Mouse (Mus musculus) spleen, embryonic (tissue): ENCODE data around the gene Snapin.

Experiments
- CTCF ChIA-PET: fragments of 350-600 bp; sonication (Branson Sonifier 250); formaldehyde crosslinking; loops from one replicate; lab custom pipeline; 2022; lab: Charles Lee

The Snapin gene

DNA sequence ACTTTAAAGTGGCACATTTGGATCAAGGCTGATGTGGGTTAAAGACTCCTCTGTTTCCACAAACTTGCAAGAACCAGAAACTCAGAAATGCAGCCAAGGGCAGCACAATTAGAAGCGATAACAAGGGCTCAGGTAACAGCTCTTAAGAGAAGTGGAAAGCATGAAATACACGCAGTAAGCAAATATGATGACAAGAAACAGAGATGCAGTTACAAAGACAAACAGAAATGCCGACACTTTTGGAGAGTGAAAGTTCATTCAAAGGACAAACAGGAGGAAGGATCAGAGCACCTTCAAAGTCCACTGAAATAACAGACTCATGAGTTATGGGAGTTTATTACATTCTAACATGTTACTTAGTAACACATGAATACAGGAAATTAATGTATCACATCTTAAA lies 15.5 kb upstream of the Snapin start:
- CTCF ChIA-PET, result no interaction called here

DNA sequence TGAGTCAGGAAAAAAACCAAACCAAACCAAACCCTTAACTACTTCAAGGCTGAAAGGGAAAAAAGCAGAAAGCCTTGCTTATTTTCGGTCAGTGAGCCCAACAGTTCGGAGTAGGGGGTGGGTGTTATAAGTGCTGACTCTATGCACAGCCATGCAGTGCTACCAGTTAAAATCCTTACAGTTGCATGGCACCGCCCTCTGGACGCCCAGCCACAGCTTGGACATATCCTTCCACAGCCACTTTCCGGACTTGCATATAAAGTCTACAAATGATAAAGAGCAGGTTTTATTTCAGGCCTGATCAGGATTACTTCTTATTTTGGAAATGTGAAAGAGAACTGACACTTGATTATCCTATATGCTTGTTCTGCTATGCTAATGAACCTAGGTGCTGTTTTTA lies 14.4 kb upstream of the Snapin start:
- CTCF ChIA-PET, result interaction anchor here (0.9 kb wide), 1 partner anchor 12 kb away, joined by 3 read pairs; no protein-coding TSS in a partner anchor

DNA sequence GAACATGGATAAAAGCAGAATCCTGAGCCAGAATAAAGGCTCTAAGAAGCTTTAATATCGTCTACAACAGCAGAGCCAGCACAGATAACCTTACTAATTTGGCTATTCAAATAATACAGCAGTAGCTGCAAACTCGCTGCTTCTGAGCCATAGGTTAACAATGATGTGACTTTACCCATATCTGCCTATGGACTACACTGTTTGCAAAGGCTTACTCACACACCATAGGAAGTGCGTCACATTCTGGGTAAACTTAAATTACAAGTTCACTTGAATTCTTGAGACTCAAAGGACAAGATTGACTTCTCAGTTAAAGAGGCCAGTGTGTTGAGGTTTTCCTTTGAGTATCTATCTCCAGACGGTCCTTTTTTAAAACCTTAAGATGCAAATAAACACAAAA lies 12.6 kb upstream of the Snapin start:
- CTCF ChIA-PET, result interaction anchor here (1.0 kb wide), 1 partner anchor 11 kb away, joined by 4 read pairs; no protein-coding TSS in a partner anchor

DNA sequence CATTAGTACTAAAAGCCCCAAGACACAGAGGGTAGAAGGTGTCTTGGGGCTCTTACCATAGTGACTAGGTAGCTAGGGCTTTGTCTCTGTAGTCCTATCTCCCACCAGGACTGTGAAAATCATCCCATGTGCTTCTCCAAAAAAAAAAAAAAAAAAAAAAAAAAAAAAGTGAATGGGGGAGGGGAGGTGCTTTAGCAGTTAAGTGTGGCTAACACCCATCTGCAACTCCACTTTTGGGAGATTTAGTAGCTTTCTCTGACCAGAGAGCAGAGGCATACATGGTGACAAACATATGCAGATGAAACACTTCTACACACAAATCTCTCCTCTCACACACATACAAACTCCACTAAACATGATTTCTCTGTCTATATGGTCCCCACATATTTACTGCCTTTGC lies 6.8 kb upstream of the Snapin start:
- CTCF ChIA-PET, result interaction anchor here (0.6 kb wide), 1 partner anchor 18 kb away, joined by 6 read pairs; no protein-coding TSS in a partner anchor

DNA sequence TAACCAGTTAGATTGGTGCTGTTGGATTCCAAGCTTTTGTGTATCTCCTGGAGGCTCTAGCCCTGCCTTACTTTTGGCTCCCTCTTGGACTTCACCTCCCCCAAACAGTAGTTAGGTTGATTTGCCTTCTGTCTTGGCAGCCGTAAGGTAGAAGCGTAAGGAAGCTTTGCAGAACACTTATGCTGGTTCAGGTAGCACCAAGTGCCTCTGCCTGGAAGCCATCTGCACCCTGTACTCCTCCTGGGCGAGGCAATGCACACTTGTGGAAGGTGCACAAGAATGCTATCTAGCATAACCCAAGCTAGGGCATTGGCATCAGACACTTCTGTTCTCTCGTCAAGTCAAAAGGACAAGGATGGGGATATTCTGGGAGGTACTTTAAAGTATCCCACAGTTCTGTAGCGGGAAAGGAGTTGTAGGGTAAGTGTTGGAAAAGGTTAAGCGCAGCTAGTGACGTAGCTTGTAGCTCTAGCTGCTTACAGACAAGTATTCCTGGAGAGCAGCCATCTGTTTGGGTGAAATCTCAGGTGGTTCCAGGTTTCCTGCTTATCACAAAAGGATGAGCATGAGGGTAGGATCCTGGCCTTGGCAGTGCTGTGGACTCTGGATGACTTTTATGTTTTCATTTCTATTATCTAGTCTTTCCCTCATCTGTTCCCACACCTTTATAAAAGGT lies 5.2 kb upstream of the Snapin start:
- CTCF ChIA-PET, result no interaction called here

DNA sequence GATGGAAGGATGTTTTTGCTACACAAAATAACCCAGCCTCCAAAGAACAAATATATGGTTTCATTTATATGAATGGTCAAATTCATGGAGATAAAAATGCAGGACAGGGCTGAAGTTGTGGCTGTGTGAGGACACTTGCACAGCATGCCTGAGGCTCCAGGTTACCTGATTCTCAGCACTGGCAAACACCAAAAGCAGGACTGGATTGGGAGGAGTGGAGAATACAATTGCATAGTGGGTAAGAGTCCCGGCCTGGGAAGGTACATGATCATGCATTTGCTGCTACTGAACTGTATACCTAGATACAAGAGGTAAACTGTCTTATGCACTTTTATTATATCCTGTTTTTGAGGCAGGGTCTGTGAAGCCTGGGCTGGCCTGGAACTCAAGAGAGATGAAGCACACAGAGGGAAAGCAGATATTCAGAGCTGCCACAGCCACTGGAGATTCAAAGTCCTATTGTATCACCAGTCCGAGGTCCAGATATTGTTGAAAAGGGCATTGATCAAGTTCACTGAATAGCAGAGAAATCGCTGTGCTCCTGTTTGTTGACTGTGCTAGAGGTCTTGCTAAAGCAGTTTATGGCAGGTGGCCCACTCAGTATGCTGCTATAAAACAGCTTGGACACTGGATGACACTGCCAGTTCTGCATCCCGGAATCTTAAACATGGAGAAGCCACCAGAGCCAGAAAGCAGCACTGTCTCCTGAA lies 3.2 kb upstream of the Snapin start:
- CTCF ChIA-PET, result interaction anchor here (1.7 kb wide), 1 partner anchor 10 kb away, joined by 4 read pairs; no protein-coding TSS in a partner anchor

DNA sequence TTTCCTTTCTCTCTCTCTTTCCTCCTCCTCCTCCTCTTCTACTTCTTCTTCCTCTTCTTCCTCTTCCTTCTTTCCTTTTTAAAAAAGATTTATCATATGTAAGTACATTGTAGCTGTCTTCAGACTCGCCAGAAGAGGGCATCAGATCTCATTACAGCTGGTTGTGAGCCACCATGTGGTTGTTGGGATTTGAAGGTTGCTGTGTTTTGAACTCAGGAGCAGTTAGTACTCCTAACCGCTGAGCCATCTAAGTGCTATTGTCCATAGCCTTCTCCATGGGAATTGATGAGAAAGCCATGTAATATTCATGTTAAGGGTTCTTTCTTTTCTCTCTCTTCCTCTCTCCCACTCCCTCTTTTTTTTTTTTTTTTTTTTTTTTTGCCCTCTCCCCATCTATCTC lies 517 bp upstream of the Snapin start:
- CTCF ChIA-PET, result interaction anchor here (0.7 kb wide), 1 partner anchor 23 kb away, joined by 3 read pairs; no protein-coding TSS in a partner anchor

DNA sequence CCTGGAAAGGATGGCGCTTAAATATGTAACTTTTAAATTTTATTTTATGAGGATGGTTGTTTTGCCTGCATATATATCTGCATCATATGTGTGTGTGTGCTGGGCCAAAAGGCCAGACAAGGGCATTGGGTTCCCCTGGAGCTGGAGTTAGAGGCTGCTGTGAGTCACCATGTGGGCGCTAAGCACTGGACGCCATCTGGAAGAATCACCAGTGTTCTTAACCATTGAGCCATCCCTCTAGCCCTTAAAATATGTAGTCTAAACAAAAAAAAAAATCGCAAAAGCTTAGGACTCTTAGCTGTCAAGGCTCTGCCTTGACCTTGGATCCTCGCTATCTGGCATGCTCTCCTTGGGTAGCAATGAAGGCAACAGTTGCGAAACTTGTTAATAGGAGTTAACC lies 2.3 kb downstream of the Snapin start:
- CTCF ChIA-PET, result no interaction called here

DNA sequence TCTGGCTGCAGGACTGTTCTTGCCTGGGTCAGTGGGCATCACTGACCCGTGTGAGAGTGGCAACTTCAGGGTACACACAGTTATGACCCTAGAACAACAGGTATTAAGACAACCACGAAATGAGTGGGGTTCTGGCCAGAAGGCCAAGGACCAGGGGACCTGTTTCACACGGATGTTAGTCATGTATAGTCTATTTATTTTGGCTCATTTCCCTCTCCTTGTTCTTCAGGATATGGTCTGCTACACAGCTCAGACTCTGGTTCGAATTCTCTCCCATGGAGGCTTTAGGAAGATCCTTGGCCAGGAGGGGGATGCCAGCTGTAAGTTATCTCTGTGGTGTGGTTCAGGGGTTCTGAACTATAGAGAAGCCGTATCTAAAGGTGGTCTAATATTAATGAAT lies 3.8 kb downstream of the Snapin start:
- CTCF ChIA-PET, result no interaction called here

DNA sequence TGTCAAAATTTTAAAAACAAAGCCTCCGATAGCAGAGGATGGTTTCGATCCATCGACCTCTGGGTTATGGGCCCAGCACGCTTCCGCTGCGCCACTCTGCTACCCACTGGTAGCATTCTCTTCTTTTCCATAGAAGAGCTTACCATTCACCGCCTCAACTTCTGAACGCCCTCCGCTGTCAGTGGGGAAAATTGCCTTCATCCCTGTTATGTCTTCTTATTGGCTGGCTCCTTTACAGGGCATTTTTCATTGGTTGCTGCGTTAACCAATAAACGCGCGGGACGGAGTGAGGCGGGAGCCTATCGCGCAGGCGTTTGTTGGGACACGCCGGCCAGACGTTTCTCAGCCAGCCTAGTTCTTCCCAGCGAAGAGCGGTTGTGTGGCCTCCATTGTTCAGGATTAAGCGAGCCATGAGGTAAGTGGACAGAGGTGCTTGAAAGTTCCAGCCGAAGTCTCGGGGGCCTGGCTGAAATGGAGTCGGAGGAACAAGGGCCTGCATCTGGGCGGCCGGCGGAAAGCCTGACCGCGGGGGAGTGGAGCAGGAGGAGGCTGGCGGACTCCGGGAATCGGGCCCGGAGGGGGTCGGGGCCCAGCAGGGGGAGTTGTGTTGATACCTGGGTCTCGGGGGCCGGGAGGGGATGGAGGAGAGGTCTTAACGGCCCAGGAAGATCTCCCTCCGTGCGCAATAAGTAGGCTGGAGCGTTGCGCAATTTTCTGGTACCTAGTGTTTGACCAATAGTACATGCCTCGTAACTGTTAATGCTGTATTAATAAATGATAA lies 14.8 kb downstream of the Snapin start, which contains the start of gene Ilf2:
Ilf2 (plus strand) TSS at position 296 of the 781 bp plus-strand sequence.
- CTCF ChIA-PET, result interaction anchor here (0.7 kb wide), 1 partner anchor 55 kb away, joined by 13 read pairs; no protein-coding TSS in a partner anchor

DNA sequence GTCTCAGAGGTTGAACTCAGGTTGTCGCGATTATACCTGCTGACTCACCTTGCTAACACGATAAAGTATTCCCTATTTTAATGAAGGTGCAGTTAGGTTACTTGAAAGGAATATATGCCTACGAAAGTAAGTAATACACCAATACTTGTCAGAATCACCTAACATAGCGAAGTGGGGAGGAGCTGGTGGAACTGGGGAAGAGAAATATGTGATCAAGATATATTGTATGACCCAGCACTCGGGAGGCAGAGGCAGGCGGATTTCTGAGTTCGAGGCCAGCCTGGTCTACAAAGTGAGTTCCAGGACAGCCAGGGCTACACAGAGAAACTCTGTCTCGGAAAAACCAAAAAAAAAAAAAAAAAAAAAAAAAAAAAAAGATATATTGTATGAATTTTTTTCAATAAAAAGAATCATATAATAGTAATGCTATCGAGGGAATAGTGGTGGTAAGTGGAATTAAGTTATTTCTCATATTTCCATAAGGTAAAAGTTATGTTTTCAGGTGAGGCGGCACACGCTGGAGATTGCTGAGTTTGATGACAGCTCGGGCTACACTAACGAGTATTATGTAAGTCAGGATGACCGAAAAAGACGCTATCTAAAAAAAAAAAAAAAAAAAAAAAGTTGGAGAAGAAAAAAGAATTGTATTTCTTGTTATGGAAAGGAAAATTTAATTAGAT lies 15.5 kb downstream of the Snapin start:
- CTCF ChIA-PET, result interaction anchor here (0.7 kb wide), 1 partner anchor 54 kb away, joined by 13 read pairs; no protein-coding TSS in a partner anchor

DNA sequence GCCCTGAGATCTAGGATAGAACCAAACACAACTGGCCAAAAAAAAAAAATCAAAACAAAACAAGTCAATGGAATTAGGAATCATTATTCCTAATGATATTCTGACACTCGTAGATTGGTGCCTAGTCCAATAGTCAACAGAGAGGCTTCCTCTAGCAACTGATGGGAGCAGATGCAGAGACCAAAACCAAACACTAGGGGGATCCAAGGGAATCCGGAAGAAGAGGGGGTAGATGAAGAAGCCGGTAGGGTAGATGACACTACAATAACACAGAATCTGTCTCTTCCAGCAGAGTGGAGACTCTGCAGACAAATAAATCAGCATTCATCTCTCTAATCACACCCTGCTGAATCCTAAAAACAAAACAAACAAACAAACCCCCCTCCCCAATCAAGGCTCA lies 18.6 kb downstream of the Snapin start:
- CTCF ChIA-PET, result interaction anchor here (0.7 kb wide), 1 partner anchor 386 kb away, joined by 4 read pairs; no protein-coding TSS in a partner anchor

DNA sequence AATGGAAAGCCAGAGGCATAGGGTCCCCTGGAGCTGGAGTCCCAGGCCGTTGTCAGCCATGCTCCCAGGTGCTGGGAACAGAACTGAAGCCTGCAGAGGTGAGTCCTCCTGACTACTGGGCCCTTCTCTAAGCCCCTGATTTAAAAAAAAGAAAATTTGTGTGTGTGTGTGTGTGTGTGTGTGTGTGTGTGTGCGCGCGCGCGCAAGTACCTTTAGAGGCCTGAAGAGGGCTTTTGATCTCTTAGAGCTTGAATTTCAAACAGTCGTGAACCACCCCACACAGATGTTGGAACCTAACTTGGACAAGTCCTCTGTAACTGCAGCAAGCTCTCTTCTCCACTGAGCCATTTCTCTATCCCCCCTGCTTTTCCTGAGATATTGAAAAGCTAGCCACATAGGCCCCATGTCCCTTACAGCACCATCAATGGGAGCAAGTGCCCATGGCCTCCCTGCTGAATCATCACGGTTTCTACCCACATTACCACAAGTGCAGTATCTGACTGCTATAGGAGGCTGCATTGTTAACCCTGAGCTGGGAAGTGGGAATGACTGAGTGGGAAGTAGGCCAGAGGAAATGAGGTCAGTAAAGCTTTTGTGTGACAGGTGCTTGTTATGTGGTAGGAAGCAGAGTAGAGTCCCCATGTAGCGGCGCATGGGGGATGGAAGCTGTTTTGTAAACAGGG lies 23.1 kb downstream of the Snapin start:
- CTCF ChIA-PET, result interaction anchor here (0.7 kb wide), 2 partner anchors 90 to 223 kb away, joined by 5 read pairs; no protein-coding TSS in a partner anchor

DNA sequence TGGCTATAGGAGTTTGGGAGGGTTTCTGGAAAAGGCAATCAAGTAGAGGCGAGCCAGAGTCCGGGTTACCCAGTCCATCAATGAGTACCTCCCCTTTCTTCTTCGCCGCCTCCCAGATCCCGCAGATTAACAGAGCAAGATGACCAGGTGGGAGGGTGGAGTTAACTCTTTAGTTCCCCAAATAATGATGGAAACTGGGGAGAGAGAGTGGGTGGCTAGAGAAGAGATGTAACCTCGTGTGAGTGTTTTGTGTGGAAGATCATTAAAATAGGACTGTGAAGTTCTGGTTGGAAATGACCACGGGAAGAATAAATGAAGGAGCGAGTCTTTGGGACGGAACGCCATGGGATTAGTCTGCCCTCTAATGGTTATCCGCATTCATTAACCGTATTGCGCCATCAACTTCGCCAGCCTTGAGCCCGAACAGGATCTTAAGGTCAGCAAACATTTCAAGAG lies 24.5 kb downstream of the Snapin start:
- CTCF ChIA-PET, result no interaction called here

DNA sequence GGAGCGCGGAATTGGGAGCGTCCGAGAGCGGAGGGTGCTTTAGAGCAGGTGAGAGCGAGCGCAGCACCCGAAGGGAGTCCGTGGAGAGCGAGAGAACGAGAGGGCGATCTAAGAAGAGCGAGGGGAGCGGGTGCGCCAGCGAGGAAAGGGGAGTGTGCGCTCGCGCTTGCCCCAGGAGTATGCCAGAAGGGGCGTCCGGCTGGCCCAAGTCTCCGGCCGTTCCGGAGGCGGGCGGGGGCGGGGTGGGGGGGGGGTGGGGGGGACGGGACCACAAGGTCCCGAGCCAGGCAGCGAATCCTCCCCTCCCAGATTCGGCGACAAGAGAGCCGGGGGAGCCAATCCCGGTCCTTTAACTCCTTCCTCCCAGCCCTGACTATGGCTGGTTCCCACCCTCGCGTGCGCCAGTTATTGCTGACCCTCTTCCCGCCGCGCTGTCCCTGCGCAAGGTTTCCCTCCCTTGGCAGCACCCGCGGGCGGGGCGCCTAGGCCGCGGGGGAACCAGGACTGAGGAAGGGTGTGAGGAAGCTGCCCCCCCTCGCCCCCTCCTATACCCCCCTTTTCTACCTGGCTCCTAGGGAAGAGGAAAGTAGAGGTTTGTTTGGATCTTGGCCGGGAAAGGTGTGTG lies 25.0 kb downstream of the Snapin start, which contains the start of gene Npr1:
Npr1 (minus strand) TSS at position 181 of the 625 bp plus-strand sequence.
- CTCF ChIA-PET, result no interaction called here

DNA sequence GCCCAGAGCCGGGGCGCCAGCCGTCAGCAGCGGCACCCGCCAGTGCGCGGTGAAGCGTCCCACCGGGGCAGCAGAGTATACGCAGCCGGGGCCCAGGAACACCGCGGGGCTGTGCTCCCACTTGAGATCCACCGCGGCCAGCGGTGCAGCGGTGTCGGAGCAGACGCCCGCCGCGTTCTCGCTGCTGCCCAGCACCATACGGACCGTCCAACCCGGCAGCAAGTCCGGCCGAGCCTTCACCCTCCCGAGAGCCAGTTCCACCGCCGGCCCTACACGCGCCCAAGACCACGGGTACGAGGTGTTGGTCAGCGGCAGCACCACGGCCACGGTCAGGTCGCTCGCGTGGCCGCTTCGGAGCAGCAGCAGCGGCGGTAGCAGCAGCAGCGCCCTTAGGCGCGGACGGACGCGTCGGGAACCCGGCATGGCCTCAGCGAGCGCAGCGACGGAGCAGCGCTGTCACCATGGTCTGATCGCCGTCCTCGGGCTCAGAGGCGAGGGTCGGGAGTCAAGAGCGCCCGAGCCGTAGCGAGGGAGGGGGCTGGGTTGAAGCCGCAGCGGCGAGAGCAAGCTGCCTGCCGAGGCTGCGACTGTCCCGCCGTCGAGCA lies 25.6 kb downstream of the Snapin start:
- CTCF ChIA-PET, result no interaction called here

DNA sequence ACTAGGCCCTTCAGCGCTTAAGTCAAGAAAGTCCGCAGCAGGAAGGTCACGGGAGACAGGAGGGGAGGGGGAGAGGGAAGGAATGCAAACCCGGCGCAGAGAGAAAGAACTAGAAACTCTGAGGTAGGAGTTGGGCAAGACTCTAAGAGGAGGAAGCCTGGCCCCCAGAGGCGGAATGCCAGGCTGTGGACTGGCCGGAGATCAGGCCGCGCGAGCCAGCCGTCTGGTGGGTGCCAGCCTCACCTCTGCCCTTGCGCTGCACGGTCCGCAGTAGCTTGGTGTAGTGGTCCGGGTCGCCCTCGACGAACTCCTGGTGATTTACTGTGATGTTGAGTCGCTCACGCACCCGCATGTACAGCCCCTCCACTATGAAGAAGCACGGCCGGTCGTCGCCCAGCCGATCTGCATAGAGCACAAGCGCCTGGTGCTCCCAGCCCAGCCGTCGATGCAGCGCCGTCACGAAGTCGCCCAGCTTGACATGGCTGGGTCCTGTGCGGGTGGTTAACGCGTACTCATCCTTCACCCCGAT lies 26.2 kb downstream of the Snapin start:
- CTCF ChIA-PET, result no interaction called here

DNA sequence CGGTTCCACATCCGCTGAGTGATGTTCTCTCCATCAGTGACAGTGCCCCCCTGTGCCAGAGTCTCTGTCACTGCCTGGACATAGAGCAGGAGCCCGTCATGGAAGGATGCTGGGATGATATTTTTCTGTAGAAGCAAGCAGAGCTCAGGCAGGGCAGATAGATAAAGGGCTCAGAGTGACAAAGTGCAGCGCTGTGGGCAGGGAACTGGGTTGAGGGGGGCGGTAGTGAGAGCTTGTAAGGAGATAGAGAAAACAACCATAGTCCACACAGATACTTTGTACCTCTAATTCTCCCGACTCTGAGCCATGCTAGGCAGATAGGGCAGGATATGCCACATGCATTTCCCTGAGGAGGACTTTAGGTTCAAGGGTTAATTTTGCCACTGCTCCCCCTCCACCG lies 28.3 kb downstream of the Snapin start:
- CTCF ChIA-PET, result no interaction called here

DNA sequence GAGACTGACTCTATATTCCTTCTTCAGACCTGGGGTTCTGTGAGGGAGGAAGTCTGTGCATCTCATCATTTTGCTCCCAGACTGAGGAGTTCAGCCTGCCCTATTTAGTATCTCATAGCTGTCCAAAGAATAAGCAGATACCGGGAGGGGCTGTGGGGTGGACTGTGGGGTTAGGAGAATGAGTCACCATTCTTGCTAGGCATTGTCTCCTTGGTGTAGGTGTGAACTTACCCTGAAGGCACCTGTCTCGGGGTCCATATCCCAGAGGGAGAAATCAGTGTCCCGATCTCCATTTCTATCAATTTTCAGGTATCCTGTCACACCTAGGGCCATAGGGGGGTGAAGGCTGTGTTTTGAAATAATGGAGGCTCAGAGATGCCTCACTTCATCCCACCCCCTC lies 28.9 kb downstream of the Snapin start:
- CTCF ChIA-PET, result no interaction called here
